Mouse (Mus musculus) E14TG2a.4 (cell line): ENCODE data around the gene Kcnmb2.

Source experiments
- CTCF ChIP-seq: conservative IDR thresholded peaks from 2 replicates; pipeline ENCODE4 v1.5.1; 2014; ENCODE audit warnings: low read length
- NANOG ChIP-seq: IDR thresholded peaks from 2 replicates; pipeline ENCODE4 v1.6.1; 2014; ENCODE audit warnings: borderline replicate concordance, low read length, mixed read lengths

- TF ChIP-seq CTCF = no peak
- no peak for TF ChIP-seq NANOG
Measured at GRCm38 (mm10) chr3:32180519-32180918, 278.2 kb downstream of the Kcnmb2 start.
